Mouse (Mus musculus) embryonic facial prominence, embryonic 11.5 days (tissue): ENCODE results near the gene Cd200. TPM values are rescaled to one million over a fixed set of nuclear protein-coding genes. Genes with fewer than 3 reads are reported as not detected.

Experiments used
- ATAC-seq: fragments of 200-750 bp; cut with Nextera tagmentation; replicated peaks from 2 replicates; pipeline ENCODE4 v1.8.0; 2017; ENCODE audit warnings: low read depth; ENCODE audit not compliant: insufficient number of reproducible peaks, low FRiP score, low TSS enrichment
- DNase-seq: peaks from one replicate; pipeline ENCODE4 v3.0.0-alpha.2; 2015; ENCODE audit warnings: low spot score
- H3K27ac ChIP-seq: fragments of 300-500 bp; sonication (generic); replicated peaks from 2 replicates; pipeline ENCODE4 v1.5.1; 2014; ENCODE audit warnings: mild to moderate bottlenecking, low read depth, low read length, control low read depth
- H3K27me3 ChIP-seq: fragments of 300-500 bp; sonication (generic); 2 replicates; pipeline ENCODE4 v1.6.1; 2014; ENCODE audit warnings: mild to moderate bottlenecking, low read length, moderate library complexity, mixed read lengths; ENCODE audit not compliant: control insufficient read depth, insufficient read depth
- H3K36me3 ChIP-seq: fragments of 300-500 bp; sonication (generic); replicated peaks from 2 replicates; pipeline ENCODE4 v1.6.1; 2014; ENCODE audit warnings: low read depth, mild to moderate bottlenecking, low read length, moderate library complexity, mixed read lengths; ENCODE audit not compliant: control insufficient read depth, insufficient read depth
- H3K4me1 ChIP-seq: fragments of 300-500 bp; sonication (generic); 2 replicates; pipeline ENCODE4 v1.6.1; 2014; ENCODE audit warnings: low read length, mixed read lengths; ENCODE audit not compliant: control insufficient read depth, insufficient read depth
- H3K4me2 ChIP-seq: fragments of 300-500 bp; sonication (generic); 2 replicates; pipeline ENCODE4 v1.6.1; 2014; ENCODE audit warnings: low read depth, mild to moderate bottlenecking, control low read depth, low read length, moderate library complexity
- H3K4me3 ChIP-seq: fragments of 300-500 bp; sonication (generic); 2 replicates; pipeline ENCODE4 v1.5.1; 2014; ENCODE audit warnings: low read depth, low read length, control low read depth
- H3K9ac ChIP-seq: fragments of 300-500 bp; sonication (generic); replicated peaks from 2 replicates; pipeline ENCODE4 v1.6.1; 2014; ENCODE audit warnings: mild to moderate bottlenecking, control low read depth, low read length
- H3K9me3 ChIP-seq: fragments of 300-500 bp; sonication (generic); replicated peaks from 2 replicates; pipeline ENCODE4 v1.6.1; 2016; ENCODE audit warnings: mild to moderate bottlenecking, low read length, inconsistent platforms, mixed read lengths; ENCODE audit not compliant: control insufficient read depth
- whole genome bisulfite sequencing: fragments of 180-500 bp; shearing (Covaris S2); extraction: QIAGEN DNeasy Blood & Tissue Kit; methylation state at CpG from one replicate; pipeline ENCODE4 v1.1.7; 2014; 5-methylcytosine and 5-hydroxymethylcytosine counted together
- polyA plus RNA-seq: library from polyadenylated mRNA; unstranded; fragments of >200 nt; fragmentation: Nextera tagmentation; extraction: Ambion mirVana; gene quantifications from 2 replicates; pipeline ENCODE4 v1.2.1, GENCODE M21; 2014

Gene Cd200
- polyA plus RNA-seq, 1 experiment from 2014 or later: 22.3 TPM

DNA sequence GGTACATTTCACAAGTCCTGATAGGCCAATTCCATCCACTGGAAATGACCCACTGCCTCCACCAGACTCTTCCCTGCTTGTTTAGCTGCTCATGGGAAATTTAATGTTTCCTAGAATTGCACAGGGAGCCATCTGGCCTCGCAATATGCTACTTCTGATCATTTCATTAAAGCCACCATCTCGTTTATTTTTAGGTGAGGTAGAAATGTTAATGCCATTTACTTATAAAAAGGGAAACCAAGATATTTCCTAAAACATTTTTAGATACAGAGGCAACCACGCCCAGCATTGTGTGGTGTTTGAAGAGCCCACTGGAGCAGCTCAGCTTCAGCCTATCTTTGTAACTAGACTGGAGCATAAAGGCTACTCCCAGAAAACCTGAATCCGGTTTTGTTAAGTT is 32.6 kb downstream of the Cd200 start:
- Histone ChIP-seq H3K27ac (no peak overlapping the region), H3K9ac (no peak overlapping the region), H3K9me3 (no peaks in the 10 kb centered on the region), H3K4me1 (no peaks in the 10 kb centered on the region), H3K36me3 (no peaks in the 10 kb centered on the region), H3K4me3 (no peak overlapping the region), H3K4me2 (no peak overlapping the region), H3K27me3 (no peaks in the 10 kb centered on the region)
- no peak for DNase-seq
- no peak for ATAC-seq
- WGBS: 74% methylated on average over 4 of the region's 4 CpGs

DNA sequence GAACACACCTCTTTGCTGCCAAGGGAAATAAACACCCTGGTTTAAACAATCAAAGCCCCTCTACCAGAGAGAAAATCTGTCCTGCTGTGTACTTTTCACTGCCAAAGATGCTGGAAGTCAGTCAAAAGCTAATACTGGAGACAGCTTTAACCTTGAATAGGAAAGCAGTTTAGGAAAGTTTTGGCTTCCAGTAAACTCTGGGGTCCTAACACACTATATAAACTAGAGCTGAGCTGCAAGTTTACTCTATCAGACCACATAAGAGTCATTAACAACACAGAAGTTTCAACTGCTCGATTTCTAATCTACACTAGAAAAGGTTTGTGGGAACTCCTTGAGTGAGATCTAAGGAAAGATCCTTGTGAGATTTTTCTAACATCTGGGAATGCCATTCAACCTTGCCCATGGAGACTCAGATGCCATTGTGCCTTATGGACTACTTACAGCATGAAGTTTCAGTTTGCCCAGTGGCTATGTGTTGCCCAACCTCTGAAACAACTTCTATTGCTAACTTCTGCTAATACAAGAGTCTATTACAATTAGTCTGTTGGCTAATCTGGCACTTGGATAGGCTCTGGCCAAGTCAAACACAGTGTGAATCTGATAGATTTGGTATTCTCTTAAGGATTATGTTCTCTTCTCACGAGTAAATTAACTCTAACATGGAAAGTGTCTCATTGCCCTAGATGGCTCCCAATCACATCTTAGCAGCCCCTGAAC is 33.2 kb downstream of the Cd200 start:
- Histone ChIP-seq H3K9ac (no peak overlapping the region), H3K4me3 (no peak overlapping the region), H3K4me2 (no peak overlapping the region), H3K4me1 (no peaks in the 10 kb centered on the region), H3K27me3 (no peaks in the 10 kb centered on the region), H3K36me3 (no peaks in the 10 kb centered on the region), H3K27ac (no peak overlapping the region), H3K9me3 (no peaks in the 10 kb centered on the region)
- 78% methylated on average over 2 of the region's 2 CpGs for WGBS
- ATAC-seq (no peak), DNase-seq (no peak)

GRCm38 (mm10) chr16:45374074-45374473 is 34.8 kb downstream of the Cd200 start:
- Histone ChIP-seq H3K9me3 (no peaks in the 10 kb centered on the region), H3K4me2 (no peak overlapping the region), H3K9ac (no peak overlapping the region), H3K27me3 (no peaks in the 10 kb centered on the region), H3K4me1 (no peaks in the 10 kb centered on the region), H3K27ac (no peak overlapping the region), H3K36me3 (no peaks in the 10 kb centered on the region), H3K4me3 (no peak overlapping the region)
- ATAC-seq (no peak), DNase-seq (no peak)
- WGBS: 77% methylated on average over 2 of the region's 2 CpGs

DNA sequence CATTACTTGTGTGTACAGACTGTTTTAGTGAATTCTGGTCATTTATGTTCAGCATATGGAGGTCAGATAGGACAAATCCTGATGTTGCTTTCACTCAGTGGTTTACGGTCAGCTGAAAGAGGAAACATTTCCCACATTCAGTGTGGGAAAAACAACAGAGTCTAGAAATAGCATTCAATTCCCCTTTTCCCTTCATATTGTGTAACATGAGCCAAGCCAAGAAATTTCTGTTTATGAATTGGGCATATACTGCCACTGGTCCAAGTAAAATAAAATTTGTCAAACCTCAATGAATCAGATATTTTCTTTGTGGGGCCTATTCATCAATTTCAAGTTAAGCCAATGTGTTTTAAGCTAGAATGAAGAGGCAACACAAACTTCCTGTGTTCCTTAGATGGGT is 37.8 kb downstream of the Cd200 start:
- no peaks in the 10 kb centered on the region for H3K4me1 ChIP-seq
- H3K9ac ChIP-seq: no peak overlapping the region
- WGBS: 83% methylated on average over 1 of the region's 1 CpGs
- H3K36me3 ChIP-seq: no peaks in the 10 kb centered on the region
- no peaks in the 10 kb centered on the region for H3K27me3 ChIP-seq
- no peak for DNase-seq
- no peaks in the 10 kb centered on the region for H3K9me3 ChIP-seq
- ATAC-seq: no peak
- no peak overlapping the region for H3K4me3 ChIP-seq
- no peak overlapping the region for H3K27ac ChIP-seq
- no peak overlapping the region for H3K4me2 ChIP-seq

GRCm38 (mm10) chr16:45369285-45369965 is 39.4 kb downstream of the Cd200 start:
- Histone ChIP-seq H3K27ac (no peak overlapping the region), H3K4me1 (no peaks in the 10 kb centered on the region), H3K4me3 (no peak overlapping the region), H3K9me3 (no peaks in the 10 kb centered on the region), H3K36me3 (no peaks in the 10 kb centered on the region), H3K4me2 (no peak overlapping the region), H3K27me3 (no peaks in the 10 kb centered on the region), H3K9ac (no peak overlapping the region)
- DNase-seq (no peak), ATAC-seq (no peak)
- WGBS: 78% methylated on average over 4 of the region's 4 CpGs

GRCm38 (mm10) chr16:45366111-45366510 is 42.7 kb downstream of the Cd200 start:
- 85% methylated on average over 7 of the region's 7 CpGs for WGBS
- H3K9me3 ChIP-seq: no peaks in the 10 kb centered on the region
- H3K27me3 ChIP-seq: no peaks in the 10 kb centered on the region
- H3K27ac ChIP-seq: no peak overlapping the region
- no peak overlapping the region for H3K4me2 ChIP-seq
- H3K4me3 ChIP-seq: no peak overlapping the region
- no peak for DNase-seq
- ATAC-seq: no peak
- H3K4me1 ChIP-seq: no peaks in the 10 kb centered on the region
- no peaks in the 10 kb centered on the region for H3K36me3 ChIP-seq
- H3K9ac ChIP-seq: no peak overlapping the region

GRCm38 (mm10) chr16:45365353-45365752 is 43.5 kb downstream of the Cd200 start:
- 88% methylated on average over 9 of the region's 9 CpGs for WGBS
- no peak overlapping the region for H3K9ac ChIP-seq
- H3K4me1 ChIP-seq: no peaks in the 10 kb centered on the region
- H3K36me3 ChIP-seq: no peaks in the 10 kb centered on the region
- no peaks in the 10 kb centered on the region for H3K27me3 ChIP-seq
- DNase-seq: no peak
- no peak overlapping the region for H3K27ac ChIP-seq
- no peak for ATAC-seq
- no peak overlapping the region for H3K4me3 ChIP-seq
- H3K9me3 ChIP-seq: no peaks in the 10 kb centered on the region
- H3K4me2 ChIP-seq: no peak overlapping the region

- Histone ChIP-seq H3K4me2 (no peak overlapping the region), H3K4me1 (no peaks in the 10 kb centered on the region), H3K36me3 (no peaks in the 10 kb centered on the region), H3K27ac (no peak overlapping the region), H3K27me3 (no peaks in the 10 kb centered on the region), H3K9me3 (no peaks in the 10 kb centered on the region), H3K9ac (no peak overlapping the region), H3K4me3 (no peak overlapping the region)
- no peak for DNase-seq
- ATAC-seq: no peak
- WGBS: 88% methylated on average over 1 of the region's 1 CpGs
Observed at GRCm38 (mm10) chr16:45364627-45365026, 44.2 kb downstream of the Cd200 start.
